Mouse (Mus musculus) ovary, postnatal 36 days (tissue): Measurements from ENCODE around the gene Cldnd1.
A peak's percentile ranks its signal among the peaks of the same experiment; 100 is the strongest.

Source experiments
- DNase-seq: peaks from one replicate; pipeline ENCODE4 v3.0.0; 2022; ENCODE audit warnings: low spot score, mixed read lengths

Gene Cldnd1

GRCm38 (mm10) chr16:58727477-58728131 lies at the start of gene Cldnd1:
TSS of gene Cldnd1 (plus strand) at chr16:58727910.
- peak; percentile 95 for DNase-seq

GRCm38 (mm10) chr16:58678660-58679059 lies 49.0 kb upstream of the Cldnd1 start:
- DNase-seq, result no peak

GRCm38 (mm10) chr16:58682046-58682445 lies 45.7 kb upstream of the Cldnd1 start:
- no peak for DNase-seq

- DNase-seq, result no peak
These were observed 44.8 kb upstream of the Cldnd1 start for GRCm38 (mm10) chr16:58682870-58683269.

GRCm38 (mm10) chr16:58683911-58684310 lies 43.8 kb upstream of the Cldnd1 start:
- DNase-seq, result no peak

- DNase-seq, result no peak
These were observed 43.2 kb upstream of the Cldnd1 start for GRCm38 (mm10) chr16:58684537-58684936.

- no peak for DNase-seq
These were observed 41.9 kb upstream of the Cldnd1 start for GRCm38 (mm10) chr16:58685548-58686537.

- DNase-seq, result no peak
These were observed 39.2 kb upstream of the Cldnd1 start for GRCm38 (mm10) chr16:58688534-58688933.

GRCm38 (mm10) chr16:58689555-58690169 lies 38.0 kb upstream of the Cldnd1 start:
- no peak for DNase-seq

GRCm38 (mm10) chr16:58690322-58690732 lies 37.4 kb upstream of the Cldnd1 start:
- no peak for DNase-seq

GRCm38 (mm10) chr16:58694091-58694490 lies 33.6 kb upstream of the Cldnd1 start:
- DNase-seq, result no peak

GRCm38 (mm10) chr16:58696796-58697195 lies 30.9 kb upstream of the Cldnd1 start:
- no peak for DNase-seq

- DNase-seq, result no peak
These were observed 30.4 kb upstream of the Cldnd1 start for GRCm38 (mm10) chr16:58697261-58697660.

GRCm38 (mm10) chr16:58700174-58700573 lies 27.5 kb upstream of the Cldnd1 start:
- DNase-seq, result no peak

GRCm38 (mm10) chr16:58700816-58701424 lies 26.8 kb upstream of the Cldnd1 start:
- DNase-seq, result no peak

GRCm38 (mm10) chr16:58701779-58702178 lies 25.9 kb upstream of the Cldnd1 start:
- DNase-seq, result no peak

- no peak for DNase-seq
These were observed 25.3 kb upstream of the Cldnd1 start for GRCm38 (mm10) chr16:58702329-58702932.

- no peak for DNase-seq
These were observed 24.2 kb upstream of the Cldnd1 start for GRCm38 (mm10) chr16:58703382-58704124.

GRCm38 (mm10) chr16:58704999-58705398 lies 22.7 kb upstream of the Cldnd1 start:
- no peak for DNase-seq

- no peak for DNase-seq
These were observed 20.3 kb upstream of the Cldnd1 start for GRCm38 (mm10) chr16:58707276-58707905.
